Mouse (Mus musculus) embryo, embryonic 10 days (tissue): ENCODE results near the gene Lpar2.
A peak's percentile ranks its signal among the peaks of the same experiment; 100 is the strongest.

Experiments used
- DNase-seq: peaks from one replicate; pipeline ENCODE4 v3.0.0-alpha.2; 2015; ENCODE audit warnings: low spot score

The Lpar2 gene

GRCm38 (mm10) chr8:69822386-69823191 lies at the start of gene Lpar2:
Gene Lpar2, plus strand, starts transcription at chr8:69822429.
- DNase-seq, result peak; percentile 92

GRCm38 (mm10) chr8:69774503-69775148 lies 47.6 kb upstream of the Lpar2 start, which contains the start of gene Gm20422:
Gene Gm20422, minus strand, starts transcription at chr8:69774886.
- peak; percentile 99 for DNase-seq

DNA sequence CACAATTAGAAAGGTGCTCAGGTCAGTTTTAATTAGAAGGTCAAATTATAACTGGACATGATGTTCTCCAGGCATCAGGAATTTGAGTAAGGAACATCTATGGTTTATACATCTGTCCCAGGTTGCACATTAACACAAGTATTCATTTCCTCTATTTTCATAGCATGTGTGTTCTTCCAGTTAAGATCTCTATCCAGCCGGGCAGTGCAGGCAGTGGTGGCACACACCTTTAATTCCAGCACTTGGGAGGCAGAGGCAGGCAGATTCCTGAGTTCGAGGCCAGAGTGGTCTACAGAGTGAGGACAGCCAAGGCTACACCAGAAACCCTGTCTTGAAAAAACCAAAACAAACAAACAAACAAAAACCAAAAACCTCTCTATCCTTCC lies 47.1 kb upstream of the Lpar2 start:
- no peak for DNase-seq

DNA sequence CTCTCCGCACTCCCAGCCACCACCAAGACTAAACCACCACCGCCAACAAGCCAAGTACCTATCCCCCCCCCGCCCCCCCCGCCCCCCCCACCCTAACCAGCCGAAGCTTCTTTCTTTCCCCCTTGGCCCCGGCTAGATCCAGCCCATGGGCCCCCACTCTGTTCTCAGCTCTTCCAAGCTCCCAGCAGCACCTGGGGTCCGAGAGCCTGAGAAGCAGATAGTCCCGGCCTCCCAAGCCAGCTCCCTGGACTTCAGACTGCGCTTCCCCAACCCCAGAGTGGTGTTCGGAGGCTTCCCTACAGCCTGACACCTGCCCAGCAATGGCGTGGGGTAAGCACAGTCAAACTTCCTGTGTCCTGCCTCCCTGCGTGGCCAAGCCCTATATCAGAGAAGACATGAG lies 45.1 kb upstream of the Lpar2 start:
- DNase-seq, result no peak

DNA sequence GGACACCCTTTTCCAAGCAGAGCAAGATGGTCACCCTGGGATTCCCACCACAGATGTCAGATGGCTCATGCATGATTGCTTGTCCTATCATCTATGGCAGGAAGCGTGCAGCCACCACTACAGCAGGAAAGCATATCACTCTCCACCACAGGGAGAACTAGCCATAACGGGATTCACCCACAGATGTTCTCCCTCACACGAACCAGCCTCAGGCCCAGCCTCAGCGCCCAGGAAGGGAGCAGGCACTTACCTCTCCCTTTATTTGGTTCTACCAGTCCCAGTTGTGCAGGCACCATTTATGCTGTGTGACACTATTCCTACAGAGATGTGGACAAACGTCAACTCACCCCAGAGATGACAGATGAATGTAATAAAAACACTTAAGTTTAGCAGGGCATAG lies 33.1 kb upstream of the Lpar2 start:
- DNase-seq, result no peak

GRCm38 (mm10) chr8:69789731-69790130 lies 32.5 kb upstream of the Lpar2 start:
- no peak for DNase-seq

DNA sequence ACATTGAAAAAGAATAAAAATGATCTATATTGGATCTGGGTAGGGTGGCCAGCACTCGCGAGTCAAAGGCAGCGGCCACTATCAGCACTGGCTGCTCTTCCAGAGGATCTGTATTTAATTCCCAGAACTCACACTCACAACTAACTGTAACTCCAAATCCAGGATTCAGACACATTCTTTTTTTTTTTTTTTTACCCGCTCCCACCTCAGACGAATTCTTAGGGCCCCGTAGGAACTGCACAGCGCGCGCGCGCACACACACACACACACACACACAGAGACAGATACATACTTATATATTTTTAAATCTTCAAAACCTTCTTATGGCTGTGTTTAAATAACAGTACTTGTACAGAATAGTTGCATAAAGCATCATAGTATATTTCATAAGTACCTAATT lies 31.9 kb upstream of the Lpar2 start:
- no peak for DNase-seq

DNA sequence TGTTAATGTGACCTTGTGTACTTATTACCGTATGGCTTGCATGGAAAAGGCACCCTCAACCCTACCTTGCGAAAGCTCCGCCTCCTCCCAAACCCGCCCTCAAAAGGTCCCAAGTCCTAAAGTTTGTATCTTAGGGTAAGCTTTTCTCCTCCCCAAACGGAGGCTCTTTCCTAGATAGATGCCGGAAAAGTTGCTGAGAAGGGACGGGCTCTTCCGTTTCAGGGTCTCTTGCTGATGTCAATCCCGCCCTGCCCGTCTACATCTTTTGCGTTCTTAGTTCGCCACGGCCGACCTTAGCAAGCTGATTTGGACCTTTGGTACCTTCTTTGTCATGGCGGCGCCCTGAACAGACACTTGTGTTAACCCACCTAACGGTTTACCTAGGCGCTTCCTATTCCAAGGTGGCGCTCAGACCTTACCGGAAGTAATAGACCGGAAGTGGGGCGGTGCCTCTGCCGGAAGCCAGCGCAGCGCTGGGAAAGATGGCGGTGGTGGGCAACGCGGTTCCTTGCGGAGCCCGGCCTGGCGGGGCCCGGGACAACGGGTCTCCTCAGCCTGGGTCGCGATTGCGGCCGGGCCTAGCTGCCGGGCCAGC lies 31.4 kb upstream of the Lpar2 start, which contains the start of the genes Atp13a1 and Zfp866:
TSS of gene Atp13a1 (plus strand) at position 391 of the 595 bp plus-strand sequence.
TSS of gene Zfp866 (minus strand) at position 406 of the 595 bp plus-strand sequence.
- DNase-seq, result peak; percentile 94

GRCm38 (mm10) chr8:69791415-69792068 lies 30.7 kb upstream of the Lpar2 start:
- peak; percentile 54 for DNase-seq

DNA sequence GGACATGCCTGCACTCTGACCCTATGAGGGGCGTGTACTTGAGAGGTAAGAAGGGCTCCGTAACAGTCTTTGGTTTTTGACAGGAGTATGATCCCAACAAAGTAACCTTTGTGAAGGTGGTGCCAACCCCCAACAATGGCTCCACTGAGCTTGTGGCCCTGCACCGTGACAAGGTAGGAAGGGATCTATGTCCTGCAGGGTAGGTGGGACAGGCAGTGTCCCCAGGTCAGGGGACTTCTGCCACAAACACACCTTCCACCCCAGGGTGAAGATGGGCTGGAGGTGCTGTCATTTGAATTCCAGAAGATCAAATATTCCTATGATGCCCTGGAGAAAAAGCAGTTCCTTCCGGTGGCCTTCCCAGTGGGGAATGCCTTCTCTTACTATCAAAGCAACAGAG lies 28.6 kb upstream of the Lpar2 start:
- DNase-seq, result no peak

DNA sequence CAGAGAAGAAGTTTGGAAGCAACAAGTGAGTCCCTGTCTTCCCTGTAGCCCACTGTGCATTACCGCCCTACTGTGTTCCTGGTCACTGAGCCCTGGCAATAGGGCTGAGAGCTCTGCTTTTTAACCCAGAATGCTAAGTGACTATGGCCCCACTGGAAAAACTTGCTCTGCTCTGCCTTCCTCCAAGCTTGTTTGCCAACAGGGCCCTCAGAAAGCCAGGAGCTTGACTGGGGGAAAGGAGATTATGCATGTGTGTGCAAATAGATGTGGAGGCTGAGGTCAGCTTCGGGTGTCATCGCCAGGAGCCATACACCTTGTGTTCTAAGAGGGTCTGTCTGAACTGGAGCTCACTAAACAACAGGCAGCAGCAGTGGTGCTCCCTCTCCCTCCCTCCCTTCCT lies 28.1 kb upstream of the Lpar2 start:
- DNase-seq, result no peak

DNA sequence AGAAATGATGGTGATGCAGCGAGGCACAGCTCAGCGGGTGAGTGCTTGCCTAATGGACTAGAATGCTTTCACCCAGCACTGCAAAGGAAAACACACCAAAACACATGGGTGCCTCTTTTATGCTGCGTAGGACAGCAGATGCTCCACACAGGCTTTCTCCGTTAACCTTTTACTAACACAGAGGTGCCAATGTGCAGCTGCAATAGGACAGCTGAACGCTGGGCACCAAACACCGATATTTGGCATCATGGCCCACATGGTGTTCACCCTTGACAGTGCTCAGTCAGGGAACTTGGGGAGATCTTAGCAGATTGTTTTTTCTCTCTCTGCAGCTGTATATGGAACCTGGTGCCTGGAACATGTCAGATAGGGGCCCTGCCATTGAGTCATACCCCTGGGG lies 27.3 kb upstream of the Lpar2 start:
- no peak for DNase-seq

DNA sequence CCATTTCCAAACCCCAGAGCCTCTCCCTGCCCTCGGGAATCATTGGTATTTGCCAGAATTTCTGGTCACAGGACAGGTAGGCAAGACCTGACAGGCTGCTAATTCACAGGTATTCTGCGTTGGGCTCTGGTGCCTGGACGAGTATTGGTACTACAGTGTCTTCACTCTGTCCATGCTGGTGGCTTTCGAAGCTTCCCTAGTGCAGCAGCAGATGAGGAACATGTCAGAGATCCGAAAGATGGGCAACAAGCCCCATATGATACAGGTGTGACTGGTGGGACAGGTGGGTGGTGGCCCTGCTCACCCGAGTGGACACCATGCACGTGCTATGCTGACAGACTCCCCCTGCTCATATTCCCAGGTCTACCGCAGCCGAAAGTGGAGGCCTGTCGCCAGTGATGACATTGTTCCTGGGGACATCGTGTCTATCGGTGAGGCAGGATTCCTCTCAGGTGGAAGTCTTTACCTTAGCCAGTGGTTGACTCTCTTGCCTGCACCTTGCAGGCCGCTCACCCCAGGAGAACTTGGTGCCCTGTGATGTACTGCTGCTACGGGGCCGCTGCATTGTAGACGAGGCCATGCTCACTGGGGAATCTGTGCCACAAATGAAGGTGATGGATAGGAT lies 25.4 kb upstream of the Lpar2 start:
- DNase-seq, result no peak

GRCm38 (mm10) chr8:69797661-69798060 lies 24.6 kb upstream of the Lpar2 start:
- DNase-seq, result no peak

- DNase-seq, result no peak
Measured at GRCm38 (mm10) chr8:69799261-69799660, 23.0 kb upstream of the Lpar2 start.

DNA sequence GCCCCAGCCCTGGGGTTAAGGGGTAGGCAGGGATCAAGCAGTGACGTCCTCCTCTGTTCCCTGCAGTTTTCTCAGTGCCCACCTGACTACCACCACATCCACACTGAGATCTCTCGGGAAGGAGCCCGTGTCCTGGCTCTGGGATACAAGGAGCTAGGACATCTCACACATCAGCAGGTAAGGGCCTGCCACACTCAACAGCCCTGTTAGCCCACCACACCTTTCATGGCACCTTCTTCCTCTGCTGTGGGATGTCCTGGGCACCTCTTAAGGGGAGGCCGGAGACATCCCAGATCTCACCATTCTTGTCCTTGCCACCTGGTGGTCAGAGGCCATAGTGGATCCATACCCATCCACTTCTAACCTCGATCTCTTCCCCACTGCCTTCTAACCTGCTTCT lies 22.3 kb upstream of the Lpar2 start:
- DNase-seq, result no peak

DNA sequence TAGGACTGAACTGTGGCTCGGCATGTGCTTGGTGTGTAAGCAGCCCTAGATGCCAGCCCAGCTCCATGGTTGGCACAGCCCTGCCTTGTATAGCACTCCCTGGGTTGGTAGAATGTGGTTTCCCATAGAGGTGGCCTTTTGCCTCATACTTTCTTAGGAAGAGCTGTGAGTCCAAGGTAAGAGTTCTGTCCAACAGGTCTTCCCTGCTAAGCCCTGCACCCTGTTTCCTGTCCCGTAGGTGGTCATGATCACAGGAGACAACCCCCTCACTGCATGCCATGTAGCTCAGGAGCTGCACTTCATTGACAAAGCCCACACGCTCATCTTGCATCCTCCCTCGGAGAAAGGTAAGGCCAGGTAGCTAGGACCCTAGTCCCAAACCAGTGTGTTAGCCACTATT lies 20.4 kb upstream of the Lpar2 start:
- DNase-seq, result no peak

GRCm38 (mm10) chr8:69802216-69802615 lies 20.0 kb upstream of the Lpar2 start:
- DNase-seq, result no peak

DNA sequence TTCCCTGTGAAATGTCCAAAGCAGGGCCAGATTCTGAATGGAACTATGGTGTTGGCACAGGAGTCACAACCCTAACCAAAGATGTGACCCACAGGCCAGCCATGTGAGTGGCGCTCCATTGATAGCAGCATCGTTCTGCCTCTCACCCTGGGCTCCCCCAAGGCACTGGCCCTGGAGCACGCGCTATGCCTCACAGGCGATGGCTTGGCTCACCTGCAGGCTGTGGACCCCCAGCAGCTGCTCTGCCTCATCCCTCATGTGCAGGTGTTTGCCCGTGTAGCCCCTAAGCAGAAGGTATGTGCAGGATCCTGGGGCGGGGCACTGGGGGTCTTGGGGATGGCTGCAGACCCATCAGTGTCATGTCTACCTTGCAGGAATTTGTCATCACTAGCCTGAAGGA lies 18.9 kb upstream of the Lpar2 start:
- no peak for DNase-seq

DNA sequence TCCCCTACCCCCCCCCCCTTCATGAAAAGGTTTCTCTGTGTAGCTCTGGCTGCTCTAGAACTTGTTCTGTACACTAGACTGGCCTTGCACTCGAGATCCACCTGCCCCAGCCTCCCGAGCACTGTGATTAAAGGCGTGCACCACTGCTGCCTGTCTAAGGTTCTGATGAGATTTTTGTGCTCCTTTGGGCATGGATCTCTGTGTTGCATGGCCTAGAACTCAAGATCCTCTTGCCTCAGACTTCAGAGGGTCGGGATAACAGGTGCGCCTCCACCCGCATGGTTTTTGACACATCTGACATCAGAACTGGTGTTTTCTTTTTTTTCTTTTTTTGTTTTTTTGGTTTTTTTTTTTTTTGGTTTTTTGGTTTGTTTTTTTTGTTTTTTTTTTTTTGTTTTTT lies 17.7 kb upstream of the Lpar2 start:
- no peak for DNase-seq

- DNase-seq, result no peak
Measured at GRCm38 (mm10) chr8:69805086-69805485, 17.1 kb upstream of the Lpar2 start.

- no peak for DNase-seq
Measured at GRCm38 (mm10) chr8:69805491-69805890, 16.7 kb upstream of the Lpar2 start.
